In genomic region chr15:78840751-78841150, GRCm38 (mm10) we compare ENCODE assay signal across 12 mouse cellular contexts. TPM values are rescaled to one million over a fixed set of nuclear protein-coding genes. Genes with fewer than 3 reads are reported as not detected.
A peak's percentile ranks its signal among the peaks of the same experiment; 100 is the strongest.
DNase-seq lines count a peak whose midpoint lies in the region; ATAC-seq and TF ChIP-seq lines count a peak whose summit lies in the region.
"Had no signal": no experiment of that assay in that cellular context is flagged by ENCODE, and none has a peak within 500 bp of the region (broad histone marks: within the 10 kb centered on the region; RNA-seq: fewer than 3 reads in every experiment).

No protein-coding gene starts in this region.

- peak; percentile 11 for DNase-seq in kidney, adult 11 months
- DNase-seq in kidney, postnatal 10 days = no peak
- DNase-seq in midbrain, embryonic 11.5 days (ENCODE audit: low spot score, missing footprints) = no peak
- no peak for DNase-seq in limb, embryonic 10.5 days (ENCODE audit: low spot score)
- no peak for DNase-seq in cerebellum, adult 2 months
- DNase-seq in right cerebral cortex, postnatal 4 days = no peak
- DNase-seq: cerebellum, adult 8-10 months; left cerebral cortex, postnatal 4 days had no signal

- H3K4me3 ChIP-seq in midbrain, embryonic 13.5 days (replicated peaks) = no peak overlapping the region
- no peak overlapping the region for H3K4me3 ChIP-seq in midbrain, embryonic 11.5 days (ENCODE audit: low read depth, low read length)
- no peak overlapping the region for H3K4me3 ChIP-seq in limb, embryonic 10.5 days
- no peak overlapping the region for H3K4me3 ChIP-seq in stomach, embryonic 15.5 days (replicated peaks)
- no peak overlapping the region for H3K4me3 ChIP-seq in cerebellum, adult 2 months (replicated peaks; ENCODE audit: insufficient read depth, low read depth, low read length)

- no peak for TF ChIP-seq CTCF in cerebellum, adult 2 months (IDR thresholded peaks at IDR 0.05; ENCODE audit: borderline replicate concordance, insufficient read depth, low read depth, low read length)

- 52% methylated on average over 11 of the region's 11 CpGs for WGBS in midbrain, embryonic 13.5 days
- 53% methylated on average over 11 of the region's 11 CpGs for WGBS in midbrain, embryonic 11.5 days
- 33% methylated on average over 11 of the region's 11 CpGs for WGBS in limb, embryonic 10.5 days
- WGBS in stomach, embryonic 15.5 days = 72% methylated on average over 11 of the region's 11 CpGs
- 78% methylated on average over 11 of the region's 11 CpGs for WGBS in cerebellum, adult 2 months

- no peak for TF ChIP-seq POLR2A in cerebellum, adult 2 months (IDR thresholded peaks at IDR 0.05; ENCODE audit: borderline replicate concordance, insufficient read depth, low read length)

- ATAC-seq in midbrain, embryonic 13.5 days = no peak
- ATAC-seq in midbrain, embryonic 11.5 days (ENCODE audit: low FRiP score) = no peak
- ATAC-seq in stomach, embryonic 15.5 days (ENCODE audit: insufficient read depth, low FRiP score, low read depth) = no peak
- ATAC-seq: midbrain, embryonic 16.5 days had no signal

- H3K27me3 ChIP-seq in midbrain, embryonic 13.5 days = peaks cover 47% of the 10 kb centered on the region
- peaks cover 31% of the 10 kb centered on the region for H3K27me3 ChIP-seq in midbrain, embryonic 11.5 days (ENCODE audit: control insufficient read depth, insufficient read depth, low read length)
- peaks cover 23% of the 10 kb centered on the region for H3K27me3 ChIP-seq in limb, embryonic 10.5 days (ENCODE audit: low read depth, poor library complexity, severe bottlenecking)
- H3K27me3 ChIP-seq in stomach, embryonic 15.5 days (replicated peaks) = no peaks in the 10 kb centered on the region
- H3K27me3 ChIP-seq in cerebellum, adult 2 months (ENCODE audit: control insufficient read depth, insufficient read depth, low read length) = no peaks in the 10 kb centered on the region; the same call in 1 of the 2 replicates

- H3K4me1 ChIP-seq in midbrain, embryonic 13.5 days (replicated peaks) = peaks cover 59% of the 10 kb centered on the region
- H3K4me1 ChIP-seq in midbrain, embryonic 11.5 days (ENCODE audit: control insufficient read depth, insufficient read depth, low read length) = peaks cover 26% of the 10 kb centered on the region
- peaks cover 79% of the 10 kb centered on the region for H3K4me1 ChIP-seq in limb, embryonic 10.5 days
- H3K4me1 ChIP-seq in stomach, embryonic 15.5 days = peaks cover 50% of the 10 kb centered on the region
- no peaks in the 10 kb centered on the region for H3K4me1 ChIP-seq in cerebellum, adult 2 months (ENCODE audit: control insufficient read depth, insufficient read depth, low read length)

- H3K9ac ChIP-seq in midbrain, embryonic 13.5 days (replicated peaks) = 0 out of 2 replicates have a peak overlapping the region, but pooled peaks have one; percentile 19
- no peak overlapping the region for H3K9ac ChIP-seq in midbrain, embryonic 11.5 days (ENCODE audit: low read length)
- H3K9ac ChIP-seq in stomach, embryonic 15.5 days = no peak overlapping the region

- no peaks in the 10 kb centered on the region for H3K9me3 ChIP-seq in midbrain, embryonic 13.5 days
- no peaks in the 10 kb centered on the region for H3K9me3 ChIP-seq in midbrain, embryonic 11.5 days (ENCODE audit: control insufficient read depth, low read length)
- H3K9me3 ChIP-seq in limb, embryonic 10.5 days (replicated peaks) = no peaks in the 10 kb centered on the region
- no peaks in the 10 kb centered on the region for H3K9me3 ChIP-seq in stomach, embryonic 15.5 days

- no peaks in the 10 kb centered on the region for H3K36me3 ChIP-seq in midbrain, embryonic 13.5 days
- H3K36me3 ChIP-seq in midbrain, embryonic 11.5 days (ENCODE audit: control insufficient read depth, insufficient read depth, low read length) = no peaks in the 10 kb centered on the region
- H3K36me3 ChIP-seq in limb, embryonic 10.5 days = no peaks in the 10 kb centered on the region
- H3K36me3 ChIP-seq in stomach, embryonic 15.5 days = no peaks in the 10 kb centered on the region

- H3K4me2 ChIP-seq in midbrain, embryonic 13.5 days (replicated peaks) = no peak overlapping the region
- no peak overlapping the region for H3K4me2 ChIP-seq in midbrain, embryonic 11.5 days
- H3K4me2 ChIP-seq in stomach, embryonic 15.5 days = no peak overlapping the region

- no peak overlapping the region for H3K27ac ChIP-seq in midbrain, embryonic 13.5 days
- H3K27ac ChIP-seq in midbrain, embryonic 11.5 days (ENCODE audit: low read depth, low read length) = no peak overlapping the region
- H3K27ac ChIP-seq in limb, embryonic 10.5 days = peak overlapping the region; percentile 84
- peak overlapping the region; percentile 79 for H3K27ac ChIP-seq in stomach, embryonic 15.5 days
- H3K27ac ChIP-seq in cerebellum, adult 2 months (ENCODE audit: insufficient read depth, low read length) = no peak overlapping the region

RNA-seq across cellular contexts. Expression of gene Cdc42ep1, which starts 1.7 kb away (rescaled TPM):
- polyA plus RNA-seq in midbrain, embryonic 13.5 days (2015; fragmentation: Nextera tagmentation; extraction: Ambion mirVana) = 7.0 and 8.5 TPM in 2 replicates
- polyA plus RNA-seq in midbrain, embryonic 11.5 days (2014; fragmentation: Nextera tagmentation; extraction: Ambion mirVana) = 6.4 and 9.0 TPM in 2 replicates
- 18.8 and 22.0 TPM in 2 replicates for polyA plus RNA-seq in limb, embryonic 10.5 days (2016; fragmentation: Nextera tagmentation; extraction: Ambion mirVana)
- polyA plus RNA-seq in stomach, embryonic 15.5 days (2015; fragmentation: Nextera tagmentation; extraction: Ambion mirVana) = 54.1 and 62.1 TPM in 2 replicates
- 73.2 and 77.3 TPM in 2 replicates for polyA plus RNA-seq in cerebellum, adult 2 months (2012; rRNA removed)

RNA-seq across cellular contexts. Expression of gene Lgals2, which starts 14.6 kb away (rescaled TPM):
- polyA plus RNA-seq in midbrain, embryonic 13.5 days (2015; fragmentation: Nextera tagmentation; extraction: Ambion mirVana) = 1.1 TPM in 1 of 2 replicates, not detected in the other
- polyA plus RNA-seq in midbrain, embryonic 11.5 days (2014; fragmentation: Nextera tagmentation; extraction: Ambion mirVana) = not detected in 2 replicates
- polyA plus RNA-seq in limb, embryonic 10.5 days (2016; fragmentation: Nextera tagmentation; extraction: Ambion mirVana) = not detected in 2 replicates
- 210 and 299 TPM in 2 replicates for polyA plus RNA-seq in stomach, embryonic 15.5 days (2015; fragmentation: Nextera tagmentation; extraction: Ambion mirVana)
- 0.87 and 1.2 TPM in 2 replicates for polyA plus RNA-seq in cerebellum, adult 2 months (2012; rRNA removed)
- polyA plus RNA-seq: heart, embryonic 14.5 days; midbrain, embryonic 16.5 days had no signal

RNA-seq across cellular contexts. Expression of gene Gga1, which starts 36.2 kb away (rescaled TPM):
- 47.8 and 49.2 TPM in 2 replicates for polyA plus RNA-seq in midbrain, embryonic 13.5 days (2015; fragmentation: Nextera tagmentation; extraction: Ambion mirVana)
- 20.5 and 25.7 TPM in 2 replicates for polyA plus RNA-seq in midbrain, embryonic 11.5 days (2014; fragmentation: Nextera tagmentation; extraction: Ambion mirVana)
- polyA plus RNA-seq in limb, embryonic 10.5 days (2016; fragmentation: Nextera tagmentation; extraction: Ambion mirVana) = 49.9 and 56.5 TPM in 2 replicates
- 47.1 TPM in 2 replicates for polyA plus RNA-seq in stomach, embryonic 15.5 days (2015; fragmentation: Nextera tagmentation; extraction: Ambion mirVana)
- 80.8 and 82.5 TPM in 2 replicates for polyA plus RNA-seq in cerebellum, adult 2 months (2012; rRNA removed)

RNA-seq across cellular contexts. Expression of gene Card10, which starts 37.9 kb away (rescaled TPM):
- 1.0 and 1.2 TPM in 2 replicates for polyA plus RNA-seq in midbrain, embryonic 13.5 days (2015; fragmentation: Nextera tagmentation; extraction: Ambion mirVana)
- polyA plus RNA-seq in midbrain, embryonic 11.5 days (2014; fragmentation: Nextera tagmentation; extraction: Ambion mirVana) = 1.3 and 1.5 TPM in 2 replicates
- 4.7 and 5.3 TPM in 2 replicates for polyA plus RNA-seq in limb, embryonic 10.5 days (2016; fragmentation: Nextera tagmentation; extraction: Ambion mirVana)
- polyA plus RNA-seq in stomach, embryonic 15.5 days (2015; fragmentation: Nextera tagmentation; extraction: Ambion mirVana) = 6.6 and 7.6 TPM in 2 replicates
- polyA plus RNA-seq in cerebellum, adult 2 months (2012; rRNA removed) = 7.1 and 8.2 TPM in 2 replicates

RNA-seq across cellular contexts. Expression of gene Gm49510, which starts 58.7 kb away (rescaled TPM):
- 0.12 TPM in 1 of 2 replicates, not detected in the other for polyA plus RNA-seq in midbrain, embryonic 13.5 days (2015; fragmentation: Nextera tagmentation; extraction: Ambion mirVana)
- polyA plus RNA-seq in midbrain, embryonic 11.5 days (2014; fragmentation: Nextera tagmentation; extraction: Ambion mirVana) = 0.11 TPM in 1 of 2 replicates, not detected in the other
- polyA plus RNA-seq in limb, embryonic 10.5 days (2016; fragmentation: Nextera tagmentation; extraction: Ambion mirVana) = 0.13 and 0.51 TPM in 2 replicates
- polyA plus RNA-seq in stomach, embryonic 15.5 days (2015; fragmentation: Nextera tagmentation; extraction: Ambion mirVana) = 0.42 and 0.52 TPM in 2 replicates
- polyA plus RNA-seq in cerebellum, adult 2 months (2012; rRNA removed) = 0.10 TPM in 2 replicates
- polyA plus RNA-seq: heart, embryonic 14.5 days; midbrain, embryonic 16.5 days had no signal

Comparison
In these comparisons a context has a peak if more than half of its experiments do, and no peak if none do; other contexts are left out.
1. H3K27ac ChIP-seq: peak in limb, embryonic 10.5 days (single experiment) and stomach, embryonic 15.5 days (single experiment); none in midbrain, embryonic 13.5 days (single experiment), midbrain, embryonic 11.5 days (single experiment) and cerebellum, adult 2 months (single experiment).
2. RNA of gene Lgals2, which starts 14.6 kb away (polyA plus RNA-seq): 210 to 299 TPM in stomach, embryonic 15.5 days; 0.87 to 1.2 TPM in cerebellum, adult 2 months, not detected in midbrain, embryonic 11.5 days, 1.1 TPM in midbrain, embryonic 13.5 days and not detected in limb, embryonic 10.5 days; every median in the first group is over 10 times any median in the second.